Mouse (Mus musculus): ENCODE data around the gene Ppp2r5a. TPM values are rescaled to one million over a fixed set of nuclear protein-coding genes. Genes with fewer than 3 reads are reported as not detected.
"Not testable (repeated sequence)": the region's sequence is repeated elsewhere in the genome, so short reads cannot be mapped to it uniquely, and the experiment has no call there.

The Ppp2r5a gene
- polyA plus RNA-seq, 1 experiment from 2014 or later: 21.8 TPM

- Histone ChIP-seq H3K27me3 (ENCODE audit: insufficient read depth, poor library complexity, severe bottlenecking) (no peaks in the 10 kb centered on the region), H3K4me3 (no peak overlapping the region), H3K27ac (no peak overlapping the region), H3K36me3 (no peaks in the 10 kb centered on the region), H3K9me3 (no peaks in the 10 kb centered on the region), H3K4me1 (peaks cover 43% of the 10 kb centered on the region)
- no peak for DNase-seq (ENCODE audit: low spot score)
- WGBS: 63% methylated on average over 7 of the region's 7 CpGs
Observed at GRCm38 (mm10) chr1:191430121-191430520, 27.0 kb upstream of the Ppp2r5a start.

DNA sequence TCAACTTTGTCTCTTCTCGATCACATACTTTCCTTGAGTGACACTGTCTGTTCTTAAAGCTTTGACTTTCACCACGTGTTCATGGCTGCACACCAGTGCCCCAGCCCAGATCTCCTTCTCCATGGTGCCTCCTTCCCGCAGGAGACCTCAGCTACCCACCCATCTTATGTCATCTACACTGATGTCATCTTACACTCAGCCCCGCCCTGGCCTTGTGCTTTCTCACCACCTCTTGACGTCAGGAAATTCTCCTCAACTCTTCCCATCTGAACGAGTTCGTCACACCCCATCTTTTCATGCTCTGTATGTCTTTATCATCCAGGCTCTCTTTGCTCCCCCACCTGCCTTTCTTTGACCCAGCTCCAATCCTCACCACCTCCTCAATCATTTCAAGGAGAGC lies 22.8 kb upstream of the Ppp2r5a start:
- Histone ChIP-seq H3K4me3 (no peak overlapping the region), H3K27me3 (ENCODE audit: insufficient read depth, poor library complexity, severe bottlenecking) (no peaks in the 10 kb centered on the region), H3K4me1 (peaks cover 59% of the 10 kb centered on the region), H3K9me3 (no peaks in the 10 kb centered on the region), H3K36me3 (no peaks in the 10 kb centered on the region), H3K27ac (no peak overlapping the region)
- no peak for DNase-seq (ENCODE audit: low spot score)
- WGBS: 57% methylated on average over 7 of the region's 7 CpGs

DNA sequence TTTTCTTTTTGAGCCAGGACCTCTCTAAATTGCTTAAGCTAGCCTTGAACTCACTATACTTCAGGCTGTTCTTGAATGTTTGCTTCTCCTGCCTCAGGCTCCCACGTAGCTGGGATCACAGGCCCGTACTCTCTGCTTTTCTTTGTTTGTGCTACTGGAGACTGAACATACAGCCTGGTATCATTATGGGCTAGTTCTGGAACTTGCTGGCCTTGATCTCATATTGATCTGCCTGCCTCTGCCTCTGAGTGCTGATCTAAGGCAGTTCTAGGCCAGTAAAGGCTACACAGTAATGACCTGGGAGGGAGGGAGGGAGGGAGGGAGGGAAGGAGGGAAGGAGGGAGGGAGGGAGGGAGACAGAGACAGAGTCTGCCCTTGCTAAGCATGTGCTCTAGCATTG lies 20.1 kb upstream of the Ppp2r5a start:
- Histone ChIP-seq H3K27me3 (ENCODE audit: insufficient read depth, poor library complexity, severe bottlenecking) (no peaks in the 10 kb centered on the region), H3K4me3 (no peak overlapping the region), H3K36me3 (no peaks in the 10 kb centered on the region), H3K9me3 (no peaks in the 10 kb centered on the region), H3K27ac (no peak overlapping the region), H3K4me1 (peaks cover 74% of the 10 kb centered on the region)
- 78% methylated on average over 2 of the region's 2 CpGs for WGBS
- DNase-seq (ENCODE audit: low spot score): no peak

DNA sequence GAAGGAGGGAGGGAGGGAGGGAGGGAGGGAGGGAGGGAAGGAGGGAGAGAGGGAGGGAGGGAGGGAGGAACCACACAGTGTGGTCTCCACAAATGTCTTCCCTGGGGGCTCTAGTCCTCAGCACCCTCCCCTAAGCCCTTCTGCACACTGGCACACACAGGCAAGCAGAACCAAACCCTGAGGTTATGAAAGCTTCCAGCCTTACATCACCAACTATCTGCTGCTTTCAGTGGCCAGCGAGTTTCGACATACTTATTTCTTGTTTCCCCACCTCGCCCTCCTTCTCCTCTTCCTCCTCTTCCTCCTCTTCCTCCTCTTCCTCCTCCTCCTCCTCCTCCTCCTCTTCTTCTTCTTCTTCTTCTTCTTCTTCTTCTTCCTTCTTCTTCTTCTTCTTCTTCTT lies 19.6 kb upstream of the Ppp2r5a start:
- not testable (repeated sequence) for H3K36me3 ChIP-seq; H3K4me3 ChIP-seq; DNase-seq (ENCODE audit: low spot score); H3K27me3 ChIP-seq (ENCODE audit: insufficient read depth, poor library complexity, severe bottlenecking); H3K9me3 ChIP-seq
- H3K27ac ChIP-seq: peak overlapping the region; percentile 31; the same call in 1 of the 2 replicates
- 70% methylated on average over 3 of the region's 3 CpGs for WGBS
- H3K4me1 ChIP-seq: peaks cover 77% of the 10 kb centered on the region

- WGBS: 66% methylated on average over 4 of the region's 4 CpGs
- DNase-seq (ENCODE audit: low spot score): no peak
- Histone ChIP-seq H3K27ac (peak overlapping the region; percentile 89; the same call in 1 of the 2 replicates), H3K4me3 (no peak overlapping the region), H3K27me3 (ENCODE audit: insufficient read depth, poor library complexity, severe bottlenecking) (no peaks in the 10 kb centered on the region), H3K9me3 (no peaks in the 10 kb centered on the region), H3K4me1 (peaks cover 77% of the 10 kb centered on the region), H3K36me3 (no peaks in the 10 kb centered on the region)
Observed at GRCm38 (mm10) chr1:191422164-191422563, 19.1 kb upstream of the Ppp2r5a start.

DNA sequence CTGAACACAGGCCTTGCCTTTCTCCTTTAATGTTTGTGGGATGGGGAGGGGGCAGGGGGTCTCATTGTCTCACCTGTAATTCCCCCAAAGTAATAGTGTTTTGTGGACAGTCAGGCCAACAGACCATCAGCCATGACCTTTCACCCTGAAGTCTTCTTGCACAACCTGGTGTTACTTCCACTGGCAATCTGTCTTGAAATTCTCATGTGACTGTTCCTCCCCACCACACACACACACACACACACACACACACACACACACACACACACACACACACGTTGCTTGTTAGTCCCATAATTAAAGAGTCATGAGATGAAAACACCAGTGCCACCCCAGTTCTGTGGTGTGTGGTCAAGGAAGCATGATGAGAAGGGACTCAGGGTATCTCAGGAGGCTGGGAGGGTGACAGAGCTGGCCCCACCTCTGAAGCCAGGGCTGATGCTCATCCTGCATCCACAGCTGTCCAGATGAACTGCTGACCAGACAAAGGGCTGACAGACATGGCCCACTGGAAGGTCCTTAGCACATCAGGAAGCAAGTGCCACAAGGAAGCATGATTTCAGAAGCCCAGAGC lies 18.4 kb upstream of the Ppp2r5a start:
- no peak for DNase-seq (ENCODE audit: low spot score)
- Histone ChIP-seq H3K27me3 (ENCODE audit: insufficient read depth, poor library complexity, severe bottlenecking) (no peaks in the 10 kb centered on the region), H3K27ac (peak overlapping the region; percentile 89), H3K36me3 (no peaks in the 10 kb centered on the region), H3K4me3 (no peak overlapping the region), H3K9me3 (no peaks in the 10 kb centered on the region), H3K4me1 (peaks cover 77% of the 10 kb centered on the region)
- 73% methylated on average over 1 of the region's 1 CpGs for WGBS

DNA sequence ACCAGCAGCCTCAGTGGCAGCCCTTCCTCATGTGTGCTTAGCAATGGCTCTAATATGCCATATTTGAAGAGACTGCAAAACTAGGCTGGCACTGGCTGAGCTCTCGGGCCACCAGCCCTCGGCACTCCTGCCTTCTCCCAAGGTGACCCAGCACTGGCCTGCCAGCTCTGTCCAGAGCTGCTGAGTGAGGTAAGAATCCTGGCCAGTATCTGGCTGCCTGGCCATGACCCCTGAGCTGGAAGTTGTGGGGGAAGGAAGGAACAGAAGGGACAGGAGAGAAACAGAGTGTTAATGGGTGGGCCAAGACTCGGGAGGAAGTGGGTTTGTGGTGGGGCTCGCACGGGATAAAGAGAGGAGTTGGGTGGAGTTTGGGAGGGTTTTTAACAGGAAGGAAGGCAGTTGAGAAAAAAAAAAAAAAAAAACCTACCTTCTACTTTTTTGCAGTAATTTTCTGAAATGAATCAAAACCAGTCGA lies 17.9 kb upstream of the Ppp2r5a start:
- H3K4me3 ChIP-seq: peak overlapping the region; percentile 18; the same call in 1 of the 2 replicates
- no peaks in the 10 kb centered on the region for H3K27me3 ChIP-seq (ENCODE audit: insufficient read depth, poor library complexity, severe bottlenecking)
- WGBS: 14% methylated on average over 6 of the region's 6 CpGs
- peaks cover 77% of the 10 kb centered on the region for H3K4me1 ChIP-seq
- DNase-seq (ENCODE audit: low spot score): no peak
- no peaks in the 10 kb centered on the region for H3K36me3 ChIP-seq
- H3K9me3 ChIP-seq: no peaks in the 10 kb centered on the region
- peak overlapping the region; percentile 89 for H3K27ac ChIP-seq

- WGBS: 15% methylated on average over 8 of the region's 8 CpGs
Observed at GRCm38 (mm10) chr1:191419991-191420751, 17.1 kb upstream of the Ppp2r5a start.

DNA sequence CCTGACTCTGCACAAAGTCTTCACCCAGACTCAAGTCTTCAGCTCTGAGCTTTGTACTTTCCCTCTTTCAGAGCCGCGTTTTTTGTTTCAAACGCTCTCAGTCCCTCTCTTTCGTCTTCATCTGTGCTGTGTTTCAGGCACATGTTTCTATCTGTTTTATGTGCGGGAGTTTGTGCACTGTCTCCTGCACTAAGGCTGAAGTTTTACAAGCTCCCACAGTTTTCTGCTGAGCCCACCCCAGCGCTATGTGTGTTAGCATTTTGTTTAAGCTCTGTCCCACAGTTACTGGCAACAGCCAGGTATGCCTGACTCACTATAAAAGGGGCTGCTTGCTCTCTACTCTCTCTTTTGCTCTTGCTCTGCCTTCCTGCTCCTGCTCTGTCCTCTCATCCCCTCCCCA lies 16.3 kb upstream of the Ppp2r5a start:
- 52% methylated on average over 6 of the region's 6 CpGs for WGBS

More at GRCm38 (mm10) chr1:191419991-191420751, 17.1 kb upstream of the Ppp2r5a start:
- peak overlapping the region; percentile 89 for H3K27ac ChIP-seq
- no peaks in the 10 kb centered on the region for H3K9me3 ChIP-seq
- peak; percentile 84 for DNase-seq (ENCODE audit: low spot score)
- H3K27me3 ChIP-seq (ENCODE audit: insufficient read depth, poor library complexity, severe bottlenecking): no peaks in the 10 kb centered on the region
- H3K4me1 ChIP-seq: peaks cover 78% of the 10 kb centered on the region
- H3K4me3 ChIP-seq: peak overlapping the region; percentile 18; the same call in 1 of the 2 replicates
- H3K36me3 ChIP-seq: no peaks in the 10 kb centered on the region

DNA sequence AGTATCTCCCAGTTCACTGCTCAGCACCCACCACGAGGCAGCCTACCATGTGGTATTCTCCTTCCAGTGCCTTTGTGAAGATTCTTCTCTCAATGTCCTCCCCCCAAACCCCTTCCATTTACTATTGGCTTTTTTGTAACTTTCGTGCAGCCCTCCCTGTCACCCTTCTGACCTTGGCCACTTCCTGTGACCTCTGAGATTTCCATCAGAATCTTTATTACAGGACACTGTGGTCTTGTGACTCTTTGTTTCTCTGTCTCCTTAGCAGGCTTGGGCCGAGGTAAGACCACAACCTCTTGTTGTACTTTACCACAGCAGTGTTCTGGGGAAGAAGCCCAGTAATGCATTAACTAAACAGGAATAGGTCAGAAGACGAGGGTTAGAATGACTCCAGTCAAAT lies 15.9 kb upstream of the Ppp2r5a start:
- H3K4me1 ChIP-seq: peaks cover 69% of the 10 kb centered on the region
- H3K4me3 ChIP-seq: no peak overlapping the region
- no peak for DNase-seq (ENCODE audit: low spot score)
- no peaks in the 10 kb centered on the region for H3K27me3 ChIP-seq (ENCODE audit: insufficient read depth, poor library complexity, severe bottlenecking)
- H3K36me3 ChIP-seq: no peaks in the 10 kb centered on the region
- H3K9me3 ChIP-seq: no peaks in the 10 kb centered on the region
- 65% methylated on average over 4 of the region's 4 CpGs for WGBS
- peak overlapping the region; percentile 78 for H3K27ac ChIP-seq

More for the DNA sequence above, 16.3 kb upstream of the Ppp2r5a start:
- Histone ChIP-seq H3K27me3 (ENCODE audit: insufficient read depth, poor library complexity, severe bottlenecking) (no peaks in the 10 kb centered on the region), H3K9me3 (no peaks in the 10 kb centered on the region), H3K4me1 (peaks cover 70% of the 10 kb centered on the region), H3K4me3 (no peak overlapping the region), H3K27ac (peak overlapping the region; percentile 78), H3K36me3 (no peaks in the 10 kb centered on the region)
- no peak for DNase-seq (ENCODE audit: low spot score)

- 77% methylated on average over 5 of the region's 5 CpGs for WGBS
- DNase-seq (ENCODE audit: low spot score): no peak
- Histone ChIP-seq H3K4me1 (peaks cover 59% of the 10 kb centered on the region), H3K4me3 (no peak overlapping the region), H3K27me3 (ENCODE audit: insufficient read depth, poor library complexity, severe bottlenecking) (no peaks in the 10 kb centered on the region), H3K27ac (no peak overlapping the region), H3K9me3 (no peaks in the 10 kb centered on the region), H3K36me3 (no peaks in the 10 kb centered on the region)
Observed at GRCm38 (mm10) chr1:191417111-191417510, 14.0 kb upstream of the Ppp2r5a start.

DNA sequence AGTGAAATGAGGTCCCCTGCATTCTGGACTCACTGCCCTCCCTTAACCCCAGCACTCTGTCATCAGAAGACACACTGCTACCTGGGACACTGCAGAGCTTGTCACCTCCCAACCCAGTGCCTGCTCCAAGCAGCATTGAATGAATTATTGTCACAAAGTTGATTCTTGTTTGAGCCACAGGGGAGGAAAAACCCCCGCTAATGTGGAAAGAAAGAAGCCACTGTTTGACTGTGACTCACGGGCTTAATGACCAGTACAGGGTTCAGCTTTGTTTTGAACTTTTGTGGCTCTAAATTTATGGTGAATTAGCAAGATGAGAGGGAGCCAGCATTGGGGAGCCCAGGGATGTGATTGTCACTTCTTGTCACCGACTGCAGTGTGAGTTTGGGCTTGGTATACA lies 13.5 kb upstream of the Ppp2r5a start:
- Histone ChIP-seq H3K27me3 (ENCODE audit: insufficient read depth, poor library complexity, severe bottlenecking) (no peaks in the 10 kb centered on the region), H3K36me3 (no peaks in the 10 kb centered on the region), H3K9me3 (no peaks in the 10 kb centered on the region), H3K4me1 (peaks cover 56% of the 10 kb centered on the region), H3K27ac (peak overlapping the region; percentile 60), H3K4me3 (no peak overlapping the region)
- WGBS: 51% methylated on average over 3 of the region's 3 CpGs
- no peak for DNase-seq (ENCODE audit: low spot score)

DNA sequence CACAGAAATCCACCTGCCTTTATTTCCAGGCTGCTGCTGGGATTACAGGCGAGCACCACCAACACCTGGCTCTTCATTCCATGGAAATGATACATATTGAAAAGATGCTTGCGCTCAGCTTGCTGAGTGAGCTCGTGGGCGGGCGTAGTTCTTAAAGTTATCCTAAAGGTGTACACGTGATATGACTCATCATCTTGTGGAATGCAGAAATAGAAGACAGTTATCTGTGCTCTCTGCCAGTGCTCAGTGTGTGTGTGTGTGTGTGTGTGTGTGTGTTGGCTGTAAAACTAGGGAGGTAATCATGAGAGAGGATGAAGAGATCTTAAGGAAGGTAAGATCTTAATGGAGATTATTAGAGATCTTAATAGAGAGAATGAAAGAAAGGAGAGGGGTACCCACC lies 11.4 kb upstream of the Ppp2r5a start:
- Histone ChIP-seq H3K4me3 (no peak overlapping the region), H3K36me3 (no peaks in the 10 kb centered on the region), H3K9me3 (no peaks in the 10 kb centered on the region), H3K27me3 (ENCODE audit: insufficient read depth, poor library complexity, severe bottlenecking) (0 out of 2 replicates have a peak, but pooled peaks cover 4% of the 10 kb centered on the region), H3K4me1 (peaks cover 47% of the 10 kb centered on the region), H3K27ac (no peak overlapping the region)
- 72% methylated on average over 6 of the region's 6 CpGs for WGBS
- DNase-seq (ENCODE audit: low spot score): peak; percentile 67

All from heart, embryonic 10.5 days (tissue).